Mouse (Mus musculus) spleen, embryonic (tissue): Measurements from ENCODE around the gene Hccs.

Experiments
- CTCF ChIA-PET: fragments of 350-600 bp; sonication (Branson Sonifier 250); formaldehyde crosslinking; loops from one replicate; lab custom pipeline; 2022; lab: Charles Lee

Hccs gene

DNA sequence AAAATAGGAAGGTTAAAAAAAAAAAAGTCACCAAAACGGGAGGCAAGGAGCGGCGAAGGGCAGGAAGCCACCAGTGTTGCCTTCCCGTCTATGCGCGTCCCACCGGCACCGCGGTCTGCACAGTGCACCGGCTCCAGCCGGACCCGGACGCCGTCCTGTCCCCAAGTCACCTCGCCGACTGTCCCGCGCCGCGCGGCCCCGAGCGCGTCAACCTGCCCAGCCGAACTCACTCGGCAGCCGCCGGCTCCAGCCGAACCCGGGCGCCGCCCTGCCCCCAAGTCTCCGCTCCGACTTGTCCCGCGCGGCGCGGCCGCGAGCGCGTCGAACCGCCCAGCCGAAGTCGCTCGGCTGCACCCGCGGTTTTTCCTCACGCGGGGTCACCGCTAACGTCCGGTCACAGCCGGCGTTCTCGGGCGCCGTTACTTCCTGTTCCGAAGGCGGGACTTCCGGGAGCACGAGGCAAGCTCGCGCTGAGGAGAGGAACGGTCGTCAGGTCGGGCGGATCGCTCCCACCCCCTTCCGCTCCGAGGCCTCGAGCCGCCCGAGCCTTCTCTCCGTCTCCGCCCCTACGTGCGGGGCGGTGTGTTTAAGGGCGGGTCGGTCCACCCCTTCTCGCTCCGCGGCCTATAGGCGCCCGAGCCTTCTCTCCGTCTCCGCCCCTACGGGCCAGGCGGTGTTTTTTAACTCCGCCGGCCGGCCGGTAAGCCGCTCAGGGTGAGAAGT, at the start of gene Hccs:
Gene Hccs (minus strand): TSS at position 428 of the 723 bp plus-strand sequence.
- CTCF ChIA-PET, result interaction anchor here (0.6 kb wide), 1 partner anchor 659 kb away, joined by 4 read pairs; no protein-coding TSS in a partner anchor

DNA sequence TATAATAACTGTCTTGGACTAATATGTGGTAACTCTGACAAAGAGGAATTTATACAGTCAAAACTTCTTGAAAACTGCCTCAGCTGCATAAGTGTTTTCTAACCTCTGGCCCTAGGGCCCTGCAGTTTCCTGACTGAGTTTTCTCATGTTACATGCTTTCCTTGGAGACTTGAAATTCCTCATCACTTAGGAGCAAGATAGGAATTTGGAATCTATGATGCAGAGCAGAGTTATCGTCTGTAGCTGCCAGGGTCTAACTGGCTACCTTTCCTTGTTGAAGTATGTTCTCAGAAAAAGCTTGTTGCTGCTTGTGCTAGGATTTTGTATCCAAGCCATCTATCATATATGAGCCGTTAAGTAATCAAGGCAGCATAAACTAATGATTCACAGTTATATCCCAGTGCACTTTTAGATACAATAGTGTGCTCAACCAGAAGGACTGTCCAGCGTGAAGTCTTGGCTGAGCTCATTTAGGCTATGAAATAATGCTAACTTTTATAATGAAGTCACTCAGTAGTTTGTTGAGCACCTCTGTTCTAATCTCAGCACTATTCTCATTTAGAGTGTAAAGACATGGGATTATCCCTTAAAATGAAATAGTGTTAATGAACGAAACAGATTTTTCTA, 37.1 kb upstream of the Hccs start:
- CTCF ChIA-PET, result no interaction called here

DNA sequence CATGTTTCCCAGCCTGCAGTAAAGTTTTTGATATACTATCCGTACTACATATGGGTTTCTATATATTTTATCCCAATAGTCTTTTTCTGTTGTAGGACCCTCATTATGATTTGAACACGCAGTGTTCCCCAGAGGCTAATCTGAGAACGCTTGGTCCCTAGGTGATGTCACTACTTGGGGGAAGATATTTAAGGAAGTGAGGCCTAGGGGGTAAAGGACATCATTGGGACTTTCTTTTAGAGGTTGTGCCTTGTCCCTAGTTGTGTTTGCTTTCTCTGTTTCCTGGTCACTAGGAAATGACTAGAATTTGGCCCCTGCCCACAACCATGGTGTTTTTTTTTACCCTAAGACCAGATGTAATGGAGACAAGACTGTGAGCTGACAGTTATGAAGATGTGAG, 18.0 kb upstream of the Hccs start:
- CTCF ChIA-PET, result no interaction called here

DNA sequence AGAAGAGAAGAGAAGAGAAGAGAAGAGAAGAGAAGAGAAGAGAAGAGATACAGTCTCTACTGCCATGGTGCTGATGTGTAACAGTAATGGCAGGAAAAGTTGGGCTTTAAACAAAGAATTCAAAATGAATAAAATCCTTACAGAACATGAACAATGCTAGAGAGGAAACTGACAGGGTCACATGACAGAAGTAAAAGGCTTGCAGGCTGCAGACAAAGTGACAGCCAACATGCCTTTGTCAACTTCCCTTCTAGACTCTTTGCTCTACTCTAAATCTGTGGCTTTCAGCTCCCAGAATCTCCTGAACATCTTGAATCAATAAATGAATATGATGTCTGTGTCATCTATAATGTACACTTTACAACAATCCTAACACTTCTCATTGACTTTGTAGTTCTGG, 17.4 kb upstream of the Hccs start:
- CTCF ChIA-PET, result no interaction called here

DNA sequence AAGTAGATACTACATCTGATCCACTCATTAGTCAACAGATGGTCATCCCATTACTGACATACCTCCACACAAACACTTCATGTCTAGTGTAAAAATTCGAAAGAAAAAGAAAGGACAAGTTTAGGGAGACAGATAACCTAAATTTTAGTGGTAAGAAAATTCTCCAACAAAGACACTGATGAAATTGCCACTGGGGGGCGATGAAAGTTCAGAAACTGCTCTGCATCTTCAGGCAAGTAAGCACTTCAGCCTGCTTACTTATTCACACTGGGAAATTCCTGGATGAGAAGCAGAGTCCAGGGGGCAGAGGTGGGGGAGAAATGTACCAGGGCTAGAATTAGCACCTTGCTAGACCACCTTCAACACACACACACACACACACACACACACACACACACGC, 12.1 kb upstream of the Hccs start:
- CTCF ChIA-PET, result no interaction called here

DNA sequence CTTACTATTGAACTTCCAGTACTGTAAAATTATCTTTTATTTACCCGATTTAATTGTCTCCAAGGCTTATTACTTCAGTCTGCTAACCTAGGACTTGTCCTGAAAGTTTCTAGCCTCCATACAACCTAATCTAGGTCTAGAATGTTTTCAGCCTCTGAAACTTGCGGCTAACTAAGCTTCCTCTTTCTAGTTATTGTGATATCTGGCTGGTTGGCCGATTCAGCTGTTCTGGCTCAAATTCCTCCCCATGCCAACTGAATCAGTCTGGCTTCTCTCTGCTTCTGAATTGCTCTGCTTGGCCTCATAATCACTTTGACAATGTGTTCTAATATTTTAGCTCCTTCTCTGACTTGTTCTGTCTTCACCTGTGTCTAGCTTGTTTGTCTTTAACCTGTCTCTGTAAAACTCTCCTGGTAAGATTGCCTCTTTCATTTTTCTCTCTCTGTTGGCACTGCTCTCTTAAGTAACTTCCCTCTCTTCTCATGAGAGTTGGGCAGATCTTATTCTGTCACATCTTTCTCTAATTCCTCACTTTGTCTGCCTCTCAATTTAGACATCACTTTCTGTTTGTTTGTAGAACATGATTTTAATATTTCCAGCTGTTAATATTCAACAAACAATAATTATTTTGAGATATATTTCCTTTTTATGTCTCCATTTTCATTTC, 5.9 kb upstream of the Hccs start:
- CTCF ChIA-PET, result no interaction called here

DNA sequence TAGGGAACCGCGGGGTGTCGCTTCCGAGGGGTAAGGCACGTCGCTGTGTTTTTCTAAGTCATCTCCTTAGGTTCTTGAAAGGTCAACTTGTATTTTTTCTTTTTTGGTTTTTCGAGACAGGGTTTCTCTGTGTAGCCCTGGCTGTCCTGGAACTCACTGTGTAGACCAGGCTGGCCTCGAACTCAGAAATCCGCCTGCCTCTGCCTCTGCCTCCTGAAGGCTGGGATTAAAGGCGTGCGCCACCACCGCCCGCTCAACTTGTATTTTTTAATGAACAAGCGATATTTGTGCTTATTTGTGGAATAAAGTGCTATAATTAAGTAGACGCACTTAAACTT, 465 bp upstream of the Hccs start:
- CTCF ChIA-PET, result interaction anchor here (0.6 kb wide), 1 partner anchor 658 kb away, joined by 4 read pairs; no protein-coding TSS in a partner anchor

DNA sequence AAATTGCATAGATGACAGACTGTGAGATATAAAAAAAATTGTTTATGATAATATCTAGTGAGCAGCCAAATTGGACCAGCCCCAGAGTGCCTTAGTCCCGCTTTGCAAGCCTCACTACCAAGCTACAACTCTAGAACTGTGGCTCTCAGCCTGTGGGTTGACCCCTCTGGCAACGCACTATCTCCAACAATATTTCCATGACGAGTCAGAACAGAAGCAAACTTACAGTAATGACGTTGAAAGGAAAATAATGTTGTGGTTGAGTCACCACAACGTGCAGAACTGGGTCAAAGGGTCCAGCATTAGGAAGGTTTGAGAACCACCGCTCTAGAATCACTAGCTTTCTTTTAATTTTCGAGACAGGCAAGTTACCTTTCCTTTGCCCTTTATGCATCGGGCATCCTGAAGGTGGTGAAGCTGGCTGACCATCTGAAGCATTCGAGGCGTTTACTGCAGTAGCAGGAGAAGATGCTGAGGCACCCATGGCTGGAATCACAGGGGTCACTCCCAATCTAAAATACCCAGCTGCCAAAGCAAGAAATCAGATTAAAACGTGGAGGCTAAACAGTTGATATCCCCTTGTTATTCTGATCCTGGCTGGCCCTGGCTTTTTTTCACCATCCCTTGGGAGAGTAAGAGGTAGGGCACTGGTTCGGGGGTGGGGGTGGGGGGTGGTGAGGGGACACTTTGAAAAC, 959 bp downstream of the Hccs start:
- CTCF ChIA-PET, result no interaction called here

DNA sequence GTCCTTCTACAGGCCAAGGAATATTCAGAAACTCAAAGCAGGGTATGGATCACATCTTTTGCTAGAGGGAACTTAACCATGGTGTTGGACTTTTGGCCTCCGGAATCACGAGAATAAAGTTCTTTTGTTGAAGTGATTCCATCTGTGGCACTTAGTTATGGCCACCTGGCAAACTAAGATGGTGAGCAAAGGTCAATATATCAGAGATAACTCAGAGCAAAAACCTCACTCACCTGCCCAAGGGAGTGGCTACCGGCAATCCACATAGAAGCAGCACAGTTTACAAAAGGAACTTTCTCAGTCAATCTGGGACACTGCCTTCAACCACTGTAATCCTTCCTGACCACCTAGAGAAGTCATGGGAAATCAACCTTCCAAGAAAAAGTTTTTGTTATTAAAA, 11.6 kb downstream of the Hccs start:
- CTCF ChIA-PET, result no interaction called here

DNA sequence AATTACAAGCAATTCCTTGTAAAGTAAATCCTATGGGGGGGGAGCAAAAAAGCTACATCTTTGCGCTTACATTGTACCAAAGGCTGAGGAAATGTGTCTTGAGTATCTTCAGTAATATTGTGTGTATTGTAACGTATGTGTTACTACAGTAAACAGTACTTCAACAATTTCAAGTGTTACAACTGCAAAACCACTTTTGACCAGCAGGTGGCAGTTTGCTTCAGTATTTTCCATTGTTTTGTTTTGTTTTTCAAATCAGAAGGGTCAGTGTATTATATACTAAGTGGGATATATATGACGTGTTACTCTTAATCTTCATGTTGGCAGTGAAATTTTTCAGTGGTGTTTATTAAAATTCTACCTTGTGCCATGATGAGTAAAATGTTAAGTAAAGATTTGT, 16.2 kb downstream of the Hccs start:
- CTCF ChIA-PET, result no interaction called here

DNA sequence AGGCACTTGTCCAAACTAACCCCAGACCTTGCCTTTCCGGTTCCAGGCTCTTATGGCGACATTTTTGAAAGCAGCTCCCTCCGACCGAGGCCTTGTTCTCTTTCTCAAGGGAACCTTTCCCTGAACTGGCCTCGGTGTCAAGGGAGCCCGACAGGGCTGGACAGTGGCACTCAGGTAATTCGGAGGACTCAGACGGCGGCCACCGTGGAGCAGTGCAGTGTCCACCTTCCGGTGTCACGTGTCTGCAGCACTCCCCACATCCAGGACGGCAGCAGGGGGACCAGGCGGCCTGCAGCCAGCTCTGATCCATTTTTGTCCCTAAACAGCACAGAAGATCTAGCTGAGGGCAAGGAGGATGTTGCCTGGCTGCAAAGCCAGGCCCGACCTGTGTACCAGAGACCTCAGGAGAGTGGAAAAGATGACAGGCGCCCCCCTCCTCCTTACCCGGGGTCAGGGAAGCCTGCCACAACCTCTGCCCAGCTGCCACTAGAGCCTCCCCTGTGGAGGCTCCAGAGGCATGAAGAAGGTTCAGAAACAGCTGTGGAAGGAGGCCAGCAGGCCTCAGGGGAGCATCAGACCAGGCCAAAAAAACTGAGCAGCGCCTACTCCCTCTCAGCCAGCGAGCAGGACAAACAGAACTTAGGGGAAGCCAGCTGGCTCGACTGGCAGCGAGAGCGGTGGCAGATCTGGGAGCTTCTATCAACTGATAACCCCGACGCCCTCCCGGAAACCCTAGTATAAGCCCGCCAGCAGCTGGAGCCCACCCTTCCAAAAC, 17.7 kb downstream of the Hccs start:
- CTCF ChIA-PET, result interaction anchor here (0.9 kb wide), 1 partner anchor 32 kb away, joined by 3 read pairs; no protein-coding TSS in a partner anchor

DNA sequence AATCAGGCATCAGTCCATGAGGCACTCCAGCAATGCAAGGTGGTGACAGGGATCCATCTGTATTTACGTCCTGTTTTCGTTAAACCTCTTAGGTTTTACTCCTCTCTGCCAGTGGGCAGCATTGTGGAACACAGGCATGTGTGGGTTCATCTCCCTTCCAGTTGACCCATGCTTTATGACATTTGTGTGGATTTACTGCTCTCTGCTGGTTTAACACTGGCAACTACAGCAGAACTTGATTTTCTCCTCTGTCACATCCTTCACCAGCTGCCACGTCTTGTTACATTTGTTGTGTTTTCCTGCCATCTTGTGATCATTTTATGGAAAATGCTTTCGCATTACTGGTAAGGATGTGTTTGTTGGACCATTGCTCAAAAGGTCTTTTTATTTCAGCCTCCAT, 20.6 kb downstream of the Hccs start:
- CTCF ChIA-PET, result no interaction called here

DNA sequence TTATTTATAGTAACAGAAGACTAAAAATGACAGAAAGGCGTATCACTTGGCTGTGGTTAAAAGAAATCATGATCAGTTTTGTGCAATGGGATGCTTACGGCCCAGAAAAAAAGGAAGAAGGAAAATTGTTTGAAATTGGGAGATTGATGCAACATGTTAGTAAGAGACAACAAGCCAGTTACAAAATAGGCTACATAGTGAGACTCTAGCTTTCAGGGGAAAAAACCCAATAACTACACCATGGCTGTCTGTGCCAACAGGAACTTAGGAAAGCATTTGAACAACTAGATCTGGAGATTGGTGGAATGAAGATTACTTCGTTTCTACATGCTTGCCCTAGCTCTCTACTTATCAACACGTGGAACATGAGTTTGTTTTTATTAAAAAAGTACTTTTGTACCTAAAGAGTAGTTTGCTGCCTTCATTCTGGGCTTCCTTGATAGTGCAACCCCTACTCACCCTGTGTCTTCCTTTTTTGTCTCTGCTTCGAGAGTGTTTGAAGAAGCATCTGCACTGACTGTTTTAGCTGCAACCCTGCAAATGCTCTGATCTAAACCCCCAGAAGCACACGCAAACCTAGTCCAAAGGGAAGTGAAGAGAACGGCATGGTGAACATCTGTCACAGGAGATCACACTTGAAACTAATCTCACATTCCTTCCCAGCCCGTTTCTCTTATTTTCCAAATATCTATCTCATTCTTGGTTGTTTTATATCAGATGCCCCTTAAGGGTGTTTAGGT, 56.6 kb downstream of the Hccs start:
- CTCF ChIA-PET, result no interaction called here

DNA sequence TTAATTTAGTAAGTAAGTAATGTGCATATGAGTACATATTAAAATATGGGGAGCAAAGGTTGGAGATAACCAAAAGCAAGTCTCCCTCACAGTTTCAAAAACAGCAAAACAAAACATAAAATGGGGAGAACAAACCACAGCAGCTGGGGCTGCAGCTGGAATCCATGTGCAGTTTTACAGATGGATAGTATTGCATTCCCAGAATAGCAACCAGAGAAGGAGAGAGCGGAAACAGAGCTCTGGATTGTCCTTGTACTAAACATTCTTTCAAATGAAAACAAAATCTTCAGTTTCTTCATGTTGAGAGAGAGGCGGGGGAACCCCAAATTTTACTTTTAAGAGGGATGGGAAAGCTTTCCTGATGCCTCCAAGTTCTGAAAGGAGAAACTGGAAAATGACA, 58.0 kb downstream of the Hccs start:
- CTCF ChIA-PET, result no interaction called here

DNA sequence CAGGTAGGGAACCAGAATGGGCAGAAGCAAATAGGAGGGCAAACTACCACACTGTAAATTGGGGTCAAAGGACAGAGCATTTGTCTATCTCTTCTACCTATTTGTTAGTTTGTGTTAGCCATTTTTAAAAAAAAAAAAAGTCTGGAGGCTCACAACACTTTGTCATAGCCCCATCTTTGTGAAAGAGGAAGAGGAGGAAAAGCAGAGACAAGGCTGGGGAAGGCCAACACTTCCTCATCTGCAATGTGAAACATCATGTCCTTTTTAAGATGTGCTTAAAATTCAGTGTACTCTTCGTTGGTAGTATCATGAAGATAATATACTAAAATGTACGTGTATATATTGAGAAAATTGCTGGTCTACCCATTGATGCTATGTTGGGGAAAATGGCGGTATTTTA, 59.1 kb downstream of the Hccs start:
- CTCF ChIA-PET, result no interaction called here

DNA sequence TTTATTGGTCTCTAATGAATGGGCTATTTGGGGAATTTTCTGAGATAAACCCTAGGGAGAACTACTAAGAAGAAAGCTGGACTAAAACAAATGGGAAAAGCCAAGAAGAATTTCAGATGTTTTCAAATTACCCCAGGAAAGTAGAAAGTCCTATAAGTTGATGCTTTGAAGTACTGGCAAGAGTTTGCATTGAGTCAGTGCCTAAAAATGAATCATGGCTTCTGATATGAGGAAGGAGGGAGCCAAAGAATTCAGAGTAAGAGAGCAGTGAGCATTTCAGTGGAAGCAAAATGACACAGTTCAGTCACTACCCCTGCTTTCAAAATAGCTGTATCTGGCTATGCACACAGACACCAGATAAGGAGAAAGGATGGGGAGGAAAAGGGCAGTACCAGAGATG, 63.4 kb downstream of the Hccs start:
- CTCF ChIA-PET, result no interaction called here

DNA sequence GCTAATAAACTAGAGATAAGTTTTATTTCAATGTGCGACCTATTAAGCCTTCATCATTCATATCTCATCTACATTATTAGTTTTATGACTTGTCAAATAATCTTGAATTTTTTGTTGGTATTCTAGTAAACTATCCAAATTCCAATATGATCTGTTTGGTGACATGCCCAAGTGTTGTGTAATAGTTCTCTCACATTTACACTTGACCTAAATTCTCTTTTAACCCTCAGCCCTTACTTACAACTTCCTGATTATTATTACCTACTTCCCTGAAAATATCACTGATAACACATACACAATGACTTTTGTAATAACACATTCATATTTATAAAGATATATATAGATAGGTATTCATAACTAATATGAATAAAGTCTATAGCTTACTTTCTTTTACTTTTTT, 64.3 kb downstream of the Hccs start:
- CTCF ChIA-PET, result no interaction called here

DNA sequence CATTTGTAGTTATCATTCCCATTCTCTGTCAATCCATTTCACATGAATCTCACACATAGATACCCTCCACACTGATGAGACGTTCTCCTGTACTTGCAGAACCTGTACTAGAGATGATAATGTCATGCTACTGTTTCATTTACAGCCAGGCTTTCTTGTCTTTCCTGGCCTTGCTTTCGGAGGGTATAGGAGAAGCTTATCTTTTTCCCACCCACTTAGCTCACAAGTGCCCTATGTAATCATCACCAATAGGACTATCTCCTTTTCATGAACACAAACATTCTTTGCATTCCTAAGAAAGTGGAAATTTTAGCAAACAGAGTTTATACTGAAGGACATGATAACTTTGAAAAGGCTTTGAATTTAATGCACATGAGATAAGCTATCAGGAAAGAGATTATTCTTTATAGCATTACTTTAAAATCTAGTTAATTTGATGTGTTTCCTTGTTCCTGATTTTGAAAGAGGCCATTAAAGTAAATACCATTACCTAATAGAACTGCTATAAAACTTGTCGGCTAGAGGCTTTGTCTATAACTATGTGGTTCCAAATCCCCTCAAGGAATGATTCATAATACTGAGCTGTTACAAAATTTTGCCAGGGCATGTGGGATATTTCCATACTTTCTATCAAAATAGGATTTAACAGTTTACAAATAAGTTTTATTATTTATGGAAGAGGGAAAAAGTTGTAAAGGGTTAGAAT, 97.7 kb downstream of the Hccs start:
- CTCF ChIA-PET, result no interaction called here

DNA sequence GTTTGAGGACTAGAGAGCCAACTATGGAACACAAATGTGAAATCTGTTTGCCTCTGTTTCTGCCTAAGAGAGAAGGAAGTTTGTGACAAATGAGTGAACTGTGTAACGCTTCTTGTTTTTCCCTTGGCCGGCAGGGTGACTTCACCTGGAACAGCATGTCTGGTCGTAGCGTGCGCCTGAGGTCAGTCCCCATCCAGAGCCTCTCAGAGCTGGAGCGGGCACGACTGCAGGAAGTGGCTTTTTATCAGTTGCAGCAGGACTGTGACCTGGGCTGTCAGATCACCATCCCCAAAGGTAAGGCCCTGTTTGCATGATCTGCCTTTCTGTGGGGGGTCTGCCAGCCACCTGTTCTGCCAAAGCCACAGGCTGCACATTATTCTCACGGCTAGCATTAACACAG, 100.1 kb downstream of the Hccs start:
- CTCF ChIA-PET, result no interaction called here

DNA sequence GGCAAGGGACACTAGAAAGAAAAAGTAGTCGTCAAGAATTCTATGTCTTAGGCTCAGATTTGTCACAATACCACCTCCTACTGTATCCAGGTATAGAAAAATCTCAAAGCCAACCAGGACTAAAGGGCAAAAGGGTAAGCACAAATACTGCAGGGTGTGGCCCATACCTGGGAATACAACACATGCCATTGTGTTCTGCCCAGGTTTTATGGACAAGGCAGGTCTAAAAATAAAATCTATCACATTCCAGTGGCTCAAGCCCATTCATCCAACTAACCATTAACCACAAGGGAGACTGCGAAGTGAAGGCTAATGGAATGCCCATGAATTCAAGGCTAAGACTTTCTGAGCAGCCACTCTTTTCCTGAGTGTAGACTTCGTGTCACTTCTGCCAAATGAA, 110.2 kb downstream of the Hccs start:
- CTCF ChIA-PET, result no interaction called here
